Mouse (Mus musculus) ovary, postnatal 10 days (tissue): ENCODE results near the gene Zfp541.

Source experiments
- DNase-seq: peaks from one replicate; pipeline ENCODE4 v3.0.0; 2022; ENCODE audit warnings: low spot score

Zfp541 gene

GRCm38 (mm10) chr7:16080581-16080980 is 19.0 kb downstream of the Zfp541 start:
- DNase-seq, result no peak

GRCm38 (mm10) chr7:16083361-16083760 is 21.7 kb downstream of the Zfp541 start:
- DNase-seq, result no peak

- no peak for DNase-seq
Measured at GRCm38 (mm10) chr7:16087587-16087986, 26.0 kb downstream of the Zfp541 start.

GRCm38 (mm10) chr7:16094592-16094991 is 33.0 kb downstream of the Zfp541 start:
- DNase-seq, result no peak

- DNase-seq, result peak; percentile 83
Measured at GRCm38 (mm10) chr7:16098021-16099017, 36.7 kb downstream of the Zfp541 start, which contains the start of gene Napa. Gene Napa, plus strand, starts transcription at chr7:16098458.

- no peak for DNase-seq
Measured at GRCm38 (mm10) chr7:16099901-16100300, 38.3 kb downstream of the Zfp541 start.

GRCm38 (mm10) chr7:16101081-16101480 is 39.5 kb downstream of the Zfp541 start:
- no peak for DNase-seq

GRCm38 (mm10) chr7:16101726-16102475 is 40.3 kb downstream of the Zfp541 start:
- no peak for DNase-seq

- DNase-seq, result no peak
Measured at GRCm38 (mm10) chr7:16102686-16103226, 41.1 kb downstream of the Zfp541 start.

- DNase-seq, result no peak
Measured at GRCm38 (mm10) chr7:16103760-16104159, 42.1 kb downstream of the Zfp541 start.

- DNase-seq, result no peak
Measured at GRCm38 (mm10) chr7:16104611-16105388, 43.2 kb downstream of the Zfp541 start.

GRCm38 (mm10) chr7:16108886-16109542 is 47.4 kb downstream of the Zfp541 start:
- no peak for DNase-seq

- no peak for DNase-seq
Measured at GRCm38 (mm10) chr7:16110158-16110557, 48.5 kb downstream of the Zfp541 start.

- no peak for DNase-seq
Measured at GRCm38 (mm10) chr7:16111284-16112090, 49.9 kb downstream of the Zfp541 start.

GRCm38 (mm10) chr7:16116418-16116817 is 54.8 kb downstream of the Zfp541 start:
- no peak for DNase-seq

- DNase-seq, result no peak
Measured at GRCm38 (mm10) chr7:16117100-16117499, 55.5 kb downstream of the Zfp541 start.

- DNase-seq, result peak; percentile 95
Measured at GRCm38 (mm10) chr7:16119569-16120261, 58.1 kb downstream of the Zfp541 start, which contains the start of gene Kptn. Gene Kptn, plus strand, starts transcription at chr7:16119895.

- no peak for DNase-seq
Measured at GRCm38 (mm10) chr7:16120262-16120600, 58.6 kb downstream of the Zfp541 start.

GRCm38 (mm10) chr7:16125829-16126228 is 64.2 kb downstream of the Zfp541 start:
- no peak for DNase-seq

- DNase-seq, result no peak
Measured at GRCm38 (mm10) chr7:16128344-16128743, 66.7 kb downstream of the Zfp541 start.
